Mouse (Mus musculus) lung, adult 2 months (tissue): Measurements from ENCODE around the gene Wfdc13.

ENCODE experiments used
- CTCF ChIP-seq: fragments of 200-500 bp; IDR thresholded peaks from 2 replicates; pipeline ENCODE4 v1.5.1; 2011; ENCODE audit warnings: mild to moderate bottlenecking, low read length, control low read depth; ENCODE audit not compliant: insufficient read depth
- POLR2A ChIP-seq: fragments of 200-500 bp; IDR thresholded peaks from 2 replicates; pipeline ENCODE4 v1.6.1; 2011; ENCODE audit warnings: low read depth, mild to moderate bottlenecking, control low read depth, low read length, borderline replicate concordance; ENCODE audit errors: extremely low read depth

- no peak for TF ChIP-seq CTCF
- no peak for TF ChIP-seq POLR2A
These were observed 5.0 kb upstream of the Wfdc13 start for GRCm38 (mm10) chr2:164679906-164680305.
